Mouse (Mus musculus) liver (tissue): ENCODE data around the gene Plscr2.
"Not testable (repeated sequence)": the region's sequence is repeated elsewhere in the genome, so short reads cannot be mapped to it uniquely, and the experiment has no call there.

Source experiments
- DNase-seq: peaks from one replicate; pipeline ENCODE4 v3.0.0-alpha.2; 2020; ENCODE audit warnings: mixed read lengths

The Plscr2 gene

DNA sequence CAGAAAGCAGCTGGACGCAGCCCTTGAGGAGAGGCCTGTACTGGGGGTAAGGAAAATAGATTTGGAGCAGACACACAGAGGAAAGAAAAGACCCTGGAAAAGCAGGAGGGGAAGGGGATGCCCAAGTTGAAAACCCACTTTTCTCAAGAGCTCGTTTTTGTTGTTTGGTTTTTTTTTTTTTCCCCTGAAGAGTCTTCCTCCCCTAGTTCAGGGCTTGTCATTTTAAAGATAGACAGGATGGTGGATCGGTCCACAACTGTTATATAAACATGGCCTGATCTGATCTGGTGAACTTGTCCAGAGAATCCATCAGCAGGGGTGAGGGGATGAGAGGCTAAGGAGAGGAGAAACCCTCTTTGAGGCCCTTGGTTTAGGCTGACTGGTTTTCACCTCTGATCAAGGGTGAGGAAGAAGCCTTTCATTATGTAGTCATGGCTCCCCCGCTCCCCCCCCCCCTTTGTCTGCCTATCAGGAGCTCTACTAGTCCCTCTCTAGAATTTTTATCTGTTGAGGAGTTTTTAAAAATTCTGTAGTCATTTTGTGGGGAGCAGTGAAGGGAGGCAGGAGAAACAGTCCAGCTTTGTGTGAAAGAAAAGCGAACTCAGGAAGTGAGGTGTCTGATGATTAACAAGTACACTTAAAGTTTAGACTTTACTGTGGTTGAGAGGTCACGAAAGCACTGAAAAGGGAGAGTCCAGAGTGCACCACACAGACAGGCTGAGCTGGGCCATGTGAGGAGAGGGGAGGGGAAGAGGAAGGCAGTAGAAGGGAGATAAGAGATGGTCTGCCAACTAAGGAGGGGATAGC lies 1.2 kb upstream of the Plscr2 start:
- peak; percentile 43 for DNase-seq

DNA sequence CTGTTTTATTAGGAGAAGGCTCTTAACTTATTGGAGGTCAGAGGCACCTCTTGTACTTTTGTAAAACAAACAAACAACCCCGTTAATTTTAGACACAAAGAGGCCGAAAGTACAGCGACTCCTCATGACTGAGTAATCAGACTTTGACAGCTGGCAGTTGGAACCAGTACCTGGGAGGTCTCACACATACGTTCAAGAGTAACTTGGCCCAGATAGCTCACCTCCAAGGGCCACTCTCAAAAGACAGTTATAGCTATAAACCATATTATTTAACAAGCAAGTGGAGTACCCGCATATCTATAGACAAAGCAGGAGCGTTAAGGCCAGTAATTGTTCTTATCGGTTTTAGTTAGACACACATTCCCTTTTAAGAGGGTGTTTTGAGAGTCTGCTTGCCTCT lies 958 bp downstream of the Plscr2 start:
- DNase-seq, result no peak

DNA sequence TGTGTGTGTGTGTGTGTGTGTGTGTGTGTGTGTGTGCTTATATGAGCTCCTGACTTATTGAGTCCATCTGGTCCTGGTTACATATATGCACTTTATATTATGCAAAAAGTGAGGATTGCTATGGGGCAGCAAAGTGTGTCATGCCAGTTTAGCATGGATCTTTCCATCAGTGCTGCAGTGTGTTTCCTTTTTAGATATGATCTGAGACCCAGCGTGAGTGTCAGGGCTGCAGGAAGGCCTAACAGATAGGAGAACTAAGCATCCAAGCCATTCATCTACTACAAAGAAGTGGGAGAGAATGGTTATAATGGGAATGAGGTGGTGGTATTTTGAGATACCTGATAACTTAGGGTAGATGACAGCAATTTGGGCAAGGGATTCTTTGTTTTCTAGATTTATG lies 4.6 kb downstream of the Plscr2 start:
- DNase-seq, result no peak

DNA sequence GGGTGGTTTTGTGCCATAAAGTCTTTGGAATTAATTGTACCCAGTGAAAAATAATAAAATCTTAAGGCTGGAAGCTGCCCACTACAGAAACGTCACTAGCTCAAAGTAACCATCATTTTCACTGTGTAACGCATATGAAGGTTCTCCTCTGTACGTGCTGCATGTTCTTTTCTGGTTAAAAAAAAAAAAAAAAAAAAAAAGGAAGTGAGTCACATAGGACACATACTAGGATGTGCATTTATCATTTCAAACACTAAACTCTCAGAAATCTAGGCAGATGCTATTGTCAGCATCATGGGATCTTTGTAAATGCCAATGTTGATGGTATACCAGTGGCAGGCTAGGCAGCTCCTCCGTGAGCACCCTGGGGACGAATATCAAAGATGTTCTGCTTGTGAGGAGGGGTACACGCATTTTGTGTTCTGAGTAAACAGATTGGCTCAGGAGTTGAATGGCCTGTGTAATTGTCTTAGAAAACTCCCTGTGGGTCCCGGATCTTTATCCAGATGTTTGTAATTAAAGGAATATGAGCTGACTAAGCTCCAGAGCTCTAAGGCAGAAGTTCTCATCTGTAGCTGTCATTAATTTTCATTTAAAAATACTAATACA lies 7.3 kb downstream of the Plscr2 start:
- DNase-seq, result no peak

DNA sequence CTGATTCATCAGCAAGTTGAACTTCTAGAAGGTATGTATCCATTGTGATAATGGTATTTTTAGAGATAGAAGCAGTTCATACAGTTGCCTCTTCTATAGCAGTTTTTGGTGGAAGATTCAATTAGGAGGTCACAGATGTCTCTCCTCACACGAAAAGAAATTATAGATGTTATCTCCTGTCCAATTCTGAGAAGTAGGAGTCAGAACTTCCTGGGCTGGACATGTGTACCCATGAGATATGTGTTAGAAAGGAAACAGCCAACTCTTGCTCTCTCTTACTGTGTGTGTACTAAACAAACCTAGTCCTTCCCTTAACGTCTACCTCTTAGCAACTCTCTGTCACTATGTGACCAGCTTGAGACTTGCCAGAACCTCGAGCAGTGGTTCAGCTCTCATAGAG lies 14.3 kb downstream of the Plscr2 start:
- no peak for DNase-seq

DNA sequence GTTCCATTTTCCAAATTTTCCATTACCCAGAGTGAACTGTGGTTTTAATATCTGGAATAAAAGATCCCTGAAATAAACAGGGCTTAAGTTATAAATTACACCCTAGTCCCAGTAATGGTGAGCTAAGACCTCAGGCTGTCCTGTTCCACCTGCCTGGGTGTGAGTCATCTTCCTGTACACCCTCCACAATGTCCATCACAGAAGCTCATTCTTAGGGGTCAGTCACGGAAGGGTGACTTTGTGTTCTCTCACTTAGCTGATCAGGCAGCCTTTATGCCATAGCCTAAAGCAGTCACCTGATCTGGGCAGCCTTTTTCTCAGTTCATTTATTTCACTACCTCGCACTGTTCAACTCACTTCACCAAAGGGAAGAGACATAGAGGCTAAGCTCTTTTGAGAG lies 16.8 kb downstream of the Plscr2 start:
- no peak for DNase-seq

DNA sequence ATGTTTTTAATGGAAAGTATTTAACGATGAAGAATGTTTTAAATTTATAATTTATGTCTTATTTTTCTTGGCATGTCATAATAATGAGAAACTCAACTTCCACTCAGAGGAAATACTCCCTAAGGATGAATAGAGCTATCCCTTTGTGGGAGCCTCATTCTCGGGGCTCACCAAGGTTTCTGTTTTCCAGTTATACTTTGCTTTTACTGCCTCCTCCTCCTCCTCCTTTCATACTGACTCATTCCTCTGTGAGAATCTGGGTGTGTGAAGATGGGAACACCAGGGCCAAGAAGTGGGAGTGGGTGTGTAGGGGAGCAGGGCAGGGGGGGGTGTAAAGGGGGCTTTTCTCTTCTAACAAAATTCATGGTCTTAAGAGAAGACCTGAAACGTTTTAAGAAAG lies 17.5 kb downstream of the Plscr2 start:
- no peak for DNase-seq

DNA sequence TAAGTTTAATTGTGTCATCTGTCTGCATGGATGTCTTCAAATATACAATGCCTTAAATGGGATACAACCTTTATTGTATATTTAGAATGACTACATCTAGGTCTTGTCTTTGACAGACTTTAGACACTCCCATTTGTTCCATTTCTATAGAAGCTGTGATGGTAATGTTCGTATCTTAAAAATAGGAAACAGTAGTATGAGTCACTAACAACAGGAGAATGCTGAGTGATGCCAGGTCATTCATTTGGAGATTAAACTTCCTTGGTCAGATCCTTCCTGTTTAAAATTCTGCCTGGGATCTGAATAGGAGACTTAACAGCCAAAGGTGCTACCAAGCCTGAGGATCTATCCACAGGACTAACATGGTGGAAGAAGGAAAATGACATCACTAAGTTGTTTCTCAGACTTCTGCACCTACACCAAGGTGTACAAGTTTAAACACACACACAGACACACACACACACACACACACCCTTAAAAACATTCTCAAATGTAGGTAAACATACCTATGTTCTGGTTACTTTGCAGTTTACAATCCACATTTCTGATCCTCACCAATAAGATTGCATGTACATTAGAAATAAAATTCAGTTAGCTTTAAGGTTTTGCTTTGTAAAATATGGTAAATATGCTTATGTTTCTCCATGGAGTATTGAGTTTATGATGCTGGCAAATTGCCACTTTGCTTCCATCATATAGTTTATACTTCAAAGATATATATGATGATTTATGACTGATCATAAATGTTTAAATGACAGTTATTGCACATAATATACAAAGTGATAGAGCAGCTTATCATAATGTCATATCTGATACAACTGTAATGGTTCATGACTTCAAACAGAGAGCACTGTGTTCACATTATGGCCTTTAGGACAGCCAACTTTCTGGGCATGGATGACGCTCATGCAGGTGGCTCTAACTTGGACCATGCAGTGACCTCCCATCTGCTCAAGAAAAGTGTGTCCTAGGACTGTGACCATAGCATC lies 18.5 kb downstream of the Plscr2 start:
- DNase-seq, result no peak

DNA sequence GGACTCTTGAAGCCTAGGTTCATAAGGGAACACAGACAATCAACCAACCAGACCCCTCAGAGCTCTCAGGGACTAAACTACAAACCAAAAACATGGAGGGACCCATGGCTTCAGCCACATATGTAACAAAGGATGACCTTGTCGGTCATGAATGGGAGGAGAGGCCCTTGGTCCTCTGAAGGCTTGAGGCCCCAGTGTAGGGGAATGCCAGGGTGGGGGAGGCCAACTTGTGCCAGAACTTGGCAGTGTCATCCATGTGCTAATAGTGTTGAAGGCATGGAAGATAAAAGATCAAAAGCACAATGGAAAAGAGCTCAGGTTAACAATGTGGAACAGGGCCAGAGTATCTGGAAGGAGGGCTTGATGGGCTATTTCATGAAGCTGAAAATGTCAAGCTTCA lies 22.9 kb downstream of the Plscr2 start:
- DNase-seq, result no peak

DNA sequence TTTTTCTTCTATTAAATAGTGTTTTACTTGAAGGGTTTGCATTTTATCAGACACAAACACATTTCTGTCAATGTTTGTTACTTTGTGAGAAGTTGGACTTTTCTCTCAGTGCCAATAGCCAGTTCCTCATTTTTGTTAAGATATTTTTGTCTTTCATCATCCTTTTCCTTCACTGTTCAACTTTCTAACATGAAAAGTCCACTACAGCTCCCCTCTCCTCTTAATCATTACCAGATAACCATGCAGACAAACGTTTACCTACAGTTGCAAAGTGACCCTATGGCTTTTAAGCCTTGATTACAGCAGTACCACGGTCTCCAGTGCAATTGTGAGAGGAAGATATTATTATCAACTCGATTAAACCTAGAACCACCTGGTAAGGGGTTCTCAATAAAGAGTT lies 25.8 kb downstream of the Plscr2 start:
- DNase-seq, result no peak

DNA sequence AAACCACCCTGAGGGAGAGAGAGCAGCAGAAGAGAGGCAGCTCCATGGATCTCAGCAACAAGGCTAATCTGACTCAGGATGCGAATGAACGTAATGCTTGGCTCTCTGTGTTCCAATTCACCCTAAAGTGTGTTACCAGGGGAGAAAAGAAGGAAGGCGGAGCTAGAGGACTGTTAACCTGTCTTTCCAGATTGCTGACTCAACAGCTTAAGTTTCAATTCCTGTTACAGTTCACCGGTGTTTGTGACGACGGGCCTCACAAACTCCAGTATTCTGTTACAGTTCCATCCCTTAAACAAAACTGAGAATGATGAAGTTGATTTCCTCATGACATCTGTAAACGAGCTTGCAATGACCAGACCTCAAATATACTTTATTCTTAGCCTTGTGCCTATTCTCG lies 29.7 kb downstream of the Plscr2 start:
- no peak for DNase-seq

DNA sequence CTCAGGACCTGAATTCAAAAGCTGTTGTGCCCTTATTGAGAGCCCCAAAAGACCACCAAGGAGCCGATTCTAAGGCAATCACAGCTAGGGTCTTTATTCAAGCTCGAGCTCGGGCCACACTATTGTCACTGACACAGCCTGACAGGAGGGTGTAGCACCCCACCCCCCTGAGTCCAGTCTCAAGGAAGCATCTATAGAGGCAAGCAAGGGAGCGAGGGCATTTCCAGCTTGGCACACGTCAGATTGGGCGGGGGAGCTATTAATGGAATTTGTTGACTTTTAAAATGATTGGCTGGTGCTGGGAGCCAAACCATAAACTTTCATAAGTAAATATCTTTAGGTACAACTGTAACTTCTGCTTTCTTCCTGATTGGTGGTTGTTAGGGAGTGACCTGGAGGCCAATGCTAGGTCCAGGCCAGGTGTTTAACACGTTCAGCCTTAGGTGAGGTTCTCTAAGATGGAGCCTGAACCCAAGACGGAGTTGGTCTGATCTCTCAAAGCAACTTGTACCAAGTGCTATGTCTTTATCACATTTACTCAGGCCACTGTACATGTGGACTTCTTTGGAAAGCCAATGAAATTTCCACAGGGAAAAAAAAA lies 30.3 kb downstream of the Plscr2 start:
- DNase-seq, result no peak

DNA sequence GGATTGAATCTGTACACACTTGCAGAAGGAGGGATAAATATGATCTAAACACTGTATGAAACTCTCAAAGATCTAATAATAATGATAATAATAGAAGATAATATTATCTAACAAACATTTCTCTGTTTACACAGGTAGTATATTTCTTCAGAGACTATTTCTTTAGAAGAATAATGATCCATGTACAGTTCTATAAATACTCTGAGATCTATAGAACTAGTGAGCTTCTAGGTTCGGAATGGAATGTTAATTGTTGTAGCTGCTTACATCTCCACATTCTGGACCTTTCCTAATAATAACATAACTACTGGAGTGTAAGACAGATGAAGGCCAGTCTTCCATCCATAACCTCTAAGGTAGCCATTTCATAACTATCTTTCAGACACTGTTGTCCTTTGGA lies 33.7 kb downstream of the Plscr2 start, which contains the start of gene 1700057G04Rik:
1700057G04Rik (plus strand) TSS at position 301 of the 400 bp plus-strand sequence.
- no peak for DNase-seq

DNA sequence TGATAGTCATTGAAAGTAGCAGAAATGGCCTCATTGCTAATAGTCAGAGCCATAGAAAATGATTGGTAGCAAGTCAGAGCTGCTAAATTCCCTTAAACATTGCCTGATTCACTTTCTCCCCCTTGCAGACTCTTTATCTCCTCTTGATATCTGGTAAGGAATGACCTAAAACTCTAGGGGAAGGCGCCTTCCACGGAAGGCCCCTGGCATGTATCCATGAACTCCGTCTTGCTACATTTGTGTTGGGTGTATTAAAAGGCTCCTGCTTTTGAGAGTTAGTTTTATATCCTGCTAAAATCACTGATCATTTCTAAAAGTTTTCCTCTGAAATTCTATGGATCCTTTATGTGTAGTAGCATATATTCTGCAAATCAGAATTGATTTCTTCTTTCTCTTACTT lies 41.4 kb downstream of the Plscr2 start:
- no peak for DNase-seq

DNA sequence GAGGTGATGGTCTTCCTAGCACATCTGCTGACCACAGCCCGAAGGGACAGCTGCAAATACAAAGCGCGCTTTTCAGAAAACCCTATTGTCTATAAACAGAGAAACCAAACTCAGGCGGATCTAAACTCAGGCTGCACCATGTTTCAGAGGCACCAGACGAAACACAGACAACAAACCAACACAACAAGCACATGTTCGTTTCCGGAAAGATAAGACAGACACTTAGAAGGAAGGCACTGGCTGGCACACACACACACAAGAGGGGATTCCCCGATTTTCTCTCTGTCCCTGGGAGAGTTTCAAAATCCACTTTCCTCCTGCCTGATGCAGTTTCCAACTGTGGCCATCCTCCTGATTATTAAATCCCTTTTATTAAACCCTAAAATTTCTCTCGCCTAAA lies 50.5 kb downstream of the Plscr2 start:
- DNase-seq, result not testable (repeated sequence)

DNA sequence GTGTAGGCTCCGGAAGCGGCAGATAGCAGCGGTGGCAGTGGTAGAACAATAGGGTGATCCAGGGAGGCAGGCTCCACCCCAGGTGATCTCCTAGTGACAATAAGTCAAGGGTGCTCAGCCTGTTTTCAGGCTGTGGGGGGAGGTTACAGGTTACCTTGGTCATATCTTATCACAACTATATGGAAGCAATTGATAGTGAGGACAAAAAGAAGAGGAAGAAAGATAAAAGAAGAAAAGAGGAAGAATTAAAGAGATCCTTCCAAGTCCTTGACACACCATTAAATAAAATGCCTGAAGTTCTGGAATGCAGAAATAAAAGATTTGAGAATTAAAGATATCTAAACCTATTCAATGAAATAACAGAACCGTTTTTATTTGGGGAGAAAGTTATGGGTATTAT lies 51.4 kb downstream of the Plscr2 start:
- no peak for DNase-seq

DNA sequence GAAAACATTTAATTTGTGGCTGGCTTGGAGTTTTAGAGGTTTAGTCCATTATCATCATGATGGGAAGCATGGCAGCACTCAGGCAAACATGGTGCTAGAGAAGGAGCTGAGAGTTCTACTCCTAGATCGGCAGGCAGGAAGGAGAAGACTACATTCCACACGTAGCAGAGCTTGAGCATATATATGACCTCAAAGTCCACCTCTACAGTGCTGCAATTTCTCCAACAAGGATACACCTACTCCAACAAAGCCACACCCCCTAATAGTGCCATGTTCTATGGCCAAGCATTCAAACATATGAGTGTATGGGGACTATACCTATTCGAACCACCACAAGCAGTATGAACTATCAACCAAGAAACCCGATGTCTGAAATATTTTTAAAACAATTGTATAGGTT lies 56.0 kb downstream of the Plscr2 start:
- no peak for DNase-seq

DNA sequence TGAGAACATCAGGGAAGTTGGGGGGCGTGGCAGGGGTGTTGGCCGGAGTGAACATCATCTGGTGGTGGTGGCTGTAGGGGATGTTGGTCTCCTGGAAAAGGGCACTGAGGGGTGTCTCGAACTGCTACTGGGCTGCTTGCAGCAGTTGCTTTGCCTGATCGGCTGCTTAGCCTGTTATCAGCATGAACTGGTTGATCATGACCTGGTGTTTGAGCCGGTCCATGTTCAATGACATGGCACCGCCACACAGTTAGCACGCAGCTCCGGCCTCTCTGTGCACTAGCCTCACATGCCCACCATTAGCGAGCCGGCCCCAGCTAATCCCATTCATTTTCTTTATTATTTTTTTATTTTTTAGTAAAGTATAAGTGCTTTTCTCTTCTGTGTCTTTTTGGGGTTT lies 59.4 kb downstream of the Plscr2 start:
- no peak for DNase-seq

DNA sequence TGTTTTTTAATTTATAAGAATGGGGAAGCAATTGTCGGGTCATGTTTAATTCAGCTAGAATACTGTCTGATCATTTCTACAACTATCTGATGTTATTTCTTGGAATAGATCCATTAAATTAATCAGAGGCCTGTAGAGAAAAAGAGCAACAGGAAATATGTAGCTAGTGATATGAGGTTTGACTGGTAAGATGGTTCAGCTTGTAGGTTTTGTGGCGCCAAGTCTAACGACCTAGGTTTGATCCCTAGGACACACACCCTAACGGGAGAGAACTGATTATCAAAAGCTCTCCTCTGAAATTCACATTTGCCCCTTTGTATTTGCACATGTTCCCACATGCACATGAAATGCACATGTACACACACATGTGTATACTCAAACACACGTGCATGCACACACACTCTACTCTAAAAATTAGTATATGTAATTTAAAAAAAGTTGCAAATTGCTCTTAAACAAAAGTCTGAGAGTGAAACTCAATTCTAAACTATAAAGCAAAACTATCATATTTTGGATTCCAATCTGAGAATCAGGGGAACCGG lies 59.9 kb downstream of the Plscr2 start:
- DNase-seq, result no peak

DNA sequence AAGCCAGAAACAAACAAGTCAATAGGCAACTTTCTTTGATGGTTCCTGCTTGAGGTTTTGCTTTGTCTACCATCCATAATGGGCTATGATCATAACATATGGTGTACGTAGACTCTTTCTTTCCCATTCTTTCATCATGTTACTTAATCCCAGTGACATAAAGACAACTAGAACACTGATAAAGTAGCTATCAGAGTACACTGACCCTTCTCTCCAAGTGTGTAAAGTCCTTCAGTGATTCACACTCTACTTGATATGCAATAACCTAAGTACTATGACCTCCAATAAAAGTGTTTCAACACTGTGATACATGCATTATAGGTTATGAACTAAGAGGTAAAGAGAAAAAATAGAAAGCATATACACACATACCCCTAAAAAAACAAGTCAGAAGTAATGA lies 61.7 kb downstream of the Plscr2 start:
- DNase-seq, result no peak

DNA sequence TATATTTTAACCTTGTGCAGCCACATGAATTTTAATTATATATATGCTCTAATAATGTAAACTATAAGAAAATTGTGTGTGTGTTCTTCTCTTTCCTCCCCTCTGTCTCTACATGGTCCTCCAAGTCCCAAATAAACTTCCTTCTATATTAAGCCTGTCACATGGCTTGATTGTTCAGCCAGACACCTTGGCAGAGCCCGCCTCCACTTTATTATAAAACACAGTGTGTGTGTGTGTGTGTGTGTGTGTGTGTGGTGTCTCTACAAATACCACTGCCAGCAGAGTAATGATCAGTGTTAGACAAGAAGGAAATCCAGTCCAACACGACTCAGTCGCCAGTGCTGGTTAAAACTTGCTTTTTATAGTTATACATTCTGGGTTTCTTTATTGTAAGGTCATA lies 62.3 kb downstream of the Plscr2 start:
- no peak for DNase-seq

DNA sequence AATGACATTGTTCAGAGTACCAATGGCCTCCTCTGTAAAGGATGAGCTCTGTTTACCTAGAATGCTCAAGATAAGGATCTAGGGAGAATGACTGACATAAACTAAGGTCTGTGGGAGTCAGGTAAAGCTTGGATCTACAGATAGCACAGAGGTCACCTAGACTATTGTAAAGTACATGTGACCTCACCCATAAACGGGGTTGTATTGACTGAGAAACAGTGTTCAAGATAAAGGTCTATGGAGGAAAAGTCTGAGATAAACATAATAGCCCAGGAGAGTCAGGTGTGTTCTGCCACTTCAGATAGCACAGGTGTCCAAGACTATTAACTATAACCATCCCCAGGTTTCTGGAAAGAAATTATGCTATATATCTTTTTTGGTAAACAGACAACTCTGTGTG lies 63.6 kb downstream of the Plscr2 start:
- DNase-seq, result no peak
